Mouse (Mus musculus) heart, embryonic 16.5 days (tissue): ENCODE measurements around the gene Rln3. TPM values are rescaled to one million over a fixed set of nuclear protein-coding genes. Genes with fewer than 3 reads are reported as not detected.
A peak's percentile ranks its signal among the peaks of the same experiment; 100 is the strongest.
"Not testable (repeated sequence)": the region's sequence is repeated elsewhere in the genome, so short reads cannot be mapped to it uniquely, and the experiment has no call there.

Source experiments
- ATAC-seq: fragments of 200-750 bp; cut with Nextera tagmentation; replicated peaks from 2 replicates; pipeline ENCODE4 v1.8.0; 2017; ENCODE audit warnings: moderate number of reproducible peaks; ENCODE audit not compliant: insufficient read depth, low FRiP score; ENCODE audit errors: extremely low read depth
- H3K27ac ChIP-seq: fragments of 300-500 bp; sonication (generic); 2 replicates; pipeline ENCODE4 v1.5.1; 2014; ENCODE audit warnings: mild to moderate bottlenecking, low read length, control low read depth, moderate library complexity
- H3K27me3 ChIP-seq: fragments of 300-500 bp; sonication (generic); 2 replicates; pipeline ENCODE4 v1.6.1; 2014; ENCODE audit warnings: low read length, mixed read lengths; ENCODE audit not compliant: control insufficient read depth, insufficient read depth
- H3K36me3 ChIP-seq: fragments of 300-500 bp; sonication (generic); 2 replicates; pipeline ENCODE4 v1.6.1; 2014; ENCODE audit not compliant: control insufficient read depth, insufficient read depth
- H3K4me1 ChIP-seq: fragments of 300-500 bp; sonication (generic); 2 replicates; pipeline ENCODE4 v1.6.1; 2014; ENCODE audit warnings: low read length, mixed read lengths; ENCODE audit not compliant: control insufficient read depth, insufficient read depth
- H3K4me2 ChIP-seq: fragments of 300-500 bp; sonication (generic); 2 replicates; pipeline ENCODE4 v1.6.1; 2014; ENCODE audit warnings: low read depth, mild to moderate bottlenecking, control low read depth, low read length
- H3K4me3 ChIP-seq: fragments of 300-500 bp; sonication (generic); 2 replicates; pipeline ENCODE4 v1.5.1; 2014; ENCODE audit warnings: mild to moderate bottlenecking, control low read depth, low read length
- H3K9ac ChIP-seq: fragments of 300-500 bp; sonication (generic); 2 replicates; pipeline ENCODE4 v1.6.1; 2014; ENCODE audit warnings: low read length, control low read depth
- H3K9me3 ChIP-seq: fragments of 300-500 bp; sonication (generic); replicated peaks from 2 replicates; pipeline ENCODE4 v1.6.1; 2016; ENCODE audit warnings: low read length; ENCODE audit not compliant: control insufficient read depth
- WGBS: fragments of 180-500 bp; shearing (Covaris S2); extraction: QIAGEN DNeasy Blood & Tissue Kit; methylation state at CpG from one replicate; pipeline ENCODE4 v1.1.7; 2014; 5-methylcytosine and 5-hydroxymethylcytosine counted together
- polyA plus RNA-seq: library from polyadenylated mRNA; unstranded; fragments of >200 nt; fragmentation: Nextera tagmentation; extraction: Ambion mirVana; gene quantifications from 2 replicates; pipeline ENCODE4 v1.2.1, GENCODE M21; 2015

The Rln3 gene
- polyA plus RNA-seq, 1 experiment from 2014 or later: 0.24 TPM

DNA sequence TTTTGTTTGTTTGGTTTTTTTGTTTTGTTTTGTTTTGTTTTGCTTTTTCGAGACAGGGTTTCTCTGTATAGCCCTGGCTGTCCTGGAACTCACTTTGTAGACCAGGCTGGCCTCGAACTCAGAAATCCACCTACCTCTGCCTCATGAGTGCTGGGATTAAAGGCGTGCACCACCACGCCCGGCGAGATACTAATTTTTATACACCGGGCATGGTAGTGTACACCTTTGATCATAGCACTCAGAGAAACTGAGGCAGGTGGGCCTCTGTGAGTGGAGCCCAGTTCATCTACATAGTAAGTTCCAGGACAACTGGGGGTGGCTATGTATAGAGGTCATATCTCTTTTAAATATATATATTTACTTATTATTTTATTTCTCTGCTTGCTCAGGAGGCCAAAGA, 39.3 kb downstream of the Rln3 start:
- H3K9me3 ChIP-seq, H3K36me3 ChIP-seq, H3K4me3 ChIP-seq, ATAC-seq, H3K27ac ChIP-seq, H3K4me2 ChIP-seq, H3K9ac ChIP-seq, H3K27me3 ChIP-seq: not testable (repeated sequence)
- peaks cover 21% of the 10 kb centered on the region for H3K4me1 ChIP-seq
- WGBS: 93% methylated on average over 7 of the region's 7 CpGs

DNA sequence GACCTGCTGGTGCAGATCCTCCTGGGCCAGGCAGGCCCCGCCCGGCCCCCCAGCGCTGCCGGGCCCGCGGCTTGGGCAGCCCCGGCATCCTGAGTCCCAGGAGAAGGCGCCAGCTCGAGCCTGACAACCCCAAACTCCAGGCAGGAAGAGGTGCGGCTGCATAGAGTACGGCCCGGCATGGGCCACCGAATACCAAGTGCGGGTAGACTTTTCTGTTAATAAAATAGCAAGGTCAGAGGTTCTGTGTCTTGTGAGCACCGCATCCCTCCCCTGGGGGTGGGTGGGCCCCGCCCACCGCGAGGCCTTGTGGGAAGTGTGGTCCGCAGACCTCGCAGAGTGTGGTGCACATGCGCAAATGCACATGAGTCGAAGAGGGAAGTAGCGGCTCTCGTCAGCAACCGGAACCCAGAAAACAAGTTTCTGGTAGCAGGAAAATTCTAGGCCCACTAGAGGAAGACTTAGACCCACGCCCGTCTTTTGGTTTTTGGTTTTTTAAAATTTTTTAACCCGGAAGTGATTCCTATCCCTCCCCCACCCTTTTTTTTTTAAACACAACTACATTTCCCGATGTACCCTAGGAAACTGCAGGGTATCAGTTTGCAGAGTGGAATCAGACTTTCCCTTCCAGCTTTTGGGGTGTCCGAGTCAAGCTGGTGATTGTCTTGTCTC, 40.1 kb downstream of the Rln3 start:
- under 1% methylated on average over 30 of the region's 30 CpGs for WGBS
- H3K9ac ChIP-seq: peak overlapping the region; percentile 74
- H3K27me3 ChIP-seq: no peaks in the 10 kb centered on the region; the same call in 1 of the 2 replicates
- peaks cover 17% of the 10 kb centered on the region for H3K4me1 ChIP-seq
- no peaks in the 10 kb centered on the region for H3K9me3 ChIP-seq
- H3K36me3 ChIP-seq: peaks cover 11% of the 10 kb centered on the region
- ATAC-seq: peak; percentile 85
- peak overlapping the region; percentile 74 for H3K4me2 ChIP-seq
- peak overlapping the region; percentile 56 for H3K4me3 ChIP-seq
- H3K27ac ChIP-seq: peak overlapping the region; percentile 79

DNA sequence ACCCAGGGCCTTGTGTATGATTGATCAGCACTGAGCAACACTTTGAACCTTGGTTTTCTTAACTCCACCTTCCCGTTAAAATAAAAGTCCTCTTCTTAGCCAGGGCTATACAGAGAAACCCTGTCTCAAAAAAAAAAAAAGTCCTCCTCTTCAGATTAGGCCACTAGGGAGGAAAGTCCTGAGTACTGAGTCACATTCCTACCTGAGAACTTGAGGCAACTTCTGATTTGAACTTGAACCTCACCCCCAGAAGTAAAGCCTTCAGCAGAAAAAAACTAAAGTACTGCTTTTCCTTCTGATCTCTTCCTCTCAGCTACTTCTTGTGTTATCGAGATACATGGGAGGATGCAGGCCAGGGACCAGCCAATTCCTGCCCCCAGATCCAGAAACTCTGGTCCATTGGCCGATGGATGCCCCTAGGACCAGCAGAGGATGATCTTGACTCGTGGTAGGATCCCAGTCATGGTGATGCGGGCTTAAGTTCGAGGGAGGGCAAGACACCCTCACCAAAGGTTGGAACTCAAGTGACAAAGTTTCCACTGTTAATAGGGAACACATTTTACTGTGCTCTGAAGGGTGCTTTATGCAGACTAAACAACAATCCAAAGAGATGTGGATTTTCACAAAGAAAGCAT, 41.1 kb downstream of the Rln3 start:
- Histone ChIP-seq H3K4me3 (peak overlapping the region; percentile 56), H3K36me3 (peaks cover 14% of the 10 kb centered on the region), H3K27me3 (no peaks in the 10 kb centered on the region; the same call in 1 of the 2 replicates), H3K4me2 (peak overlapping the region; percentile 74), H3K4me1 (peaks cover 26% of the 10 kb centered on the region), H3K9me3 (no peaks in the 10 kb centered on the region), H3K27ac (no peak overlapping the region), H3K9ac (peak overlapping the region; percentile 74)
- ATAC-seq: no peak
- WGBS: 77% methylated on average over 6 of the region's 6 CpGs

DNA sequence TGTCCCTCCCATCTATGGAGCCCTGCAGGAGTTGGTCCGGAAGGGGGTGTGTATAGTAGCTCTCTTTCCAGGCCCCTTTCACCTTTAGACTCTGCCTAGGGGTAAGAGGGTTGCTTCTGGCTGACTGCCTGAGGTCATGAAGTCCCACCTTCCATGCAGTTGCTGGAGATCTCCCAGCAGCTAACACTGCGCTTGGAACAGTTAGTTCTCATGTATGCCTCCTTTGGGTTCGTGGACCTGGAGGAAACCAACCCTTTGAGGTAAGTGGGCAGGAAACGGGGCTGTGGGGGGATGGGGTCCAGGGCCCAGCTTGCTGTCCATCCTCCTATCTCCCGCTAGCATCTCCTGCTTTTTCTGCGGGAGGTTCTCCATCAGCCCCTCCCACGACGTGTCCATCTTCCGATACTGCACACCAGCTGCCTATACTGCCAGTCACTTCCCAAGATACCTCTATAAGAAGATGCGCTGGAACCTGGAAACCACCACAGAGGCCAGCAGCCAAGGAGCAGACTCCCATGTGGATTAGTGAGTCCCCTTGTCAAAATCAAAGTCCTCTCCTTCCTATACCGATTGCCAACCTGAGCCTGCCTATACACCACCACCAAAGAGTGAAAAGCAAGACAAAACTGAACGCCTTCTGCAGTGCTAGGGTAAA, 41.7 kb downstream of the Rln3 start:
- H3K4me2 ChIP-seq: no peak overlapping the region
- 75% methylated on average over 12 of the region's 12 CpGs for WGBS

DNA sequence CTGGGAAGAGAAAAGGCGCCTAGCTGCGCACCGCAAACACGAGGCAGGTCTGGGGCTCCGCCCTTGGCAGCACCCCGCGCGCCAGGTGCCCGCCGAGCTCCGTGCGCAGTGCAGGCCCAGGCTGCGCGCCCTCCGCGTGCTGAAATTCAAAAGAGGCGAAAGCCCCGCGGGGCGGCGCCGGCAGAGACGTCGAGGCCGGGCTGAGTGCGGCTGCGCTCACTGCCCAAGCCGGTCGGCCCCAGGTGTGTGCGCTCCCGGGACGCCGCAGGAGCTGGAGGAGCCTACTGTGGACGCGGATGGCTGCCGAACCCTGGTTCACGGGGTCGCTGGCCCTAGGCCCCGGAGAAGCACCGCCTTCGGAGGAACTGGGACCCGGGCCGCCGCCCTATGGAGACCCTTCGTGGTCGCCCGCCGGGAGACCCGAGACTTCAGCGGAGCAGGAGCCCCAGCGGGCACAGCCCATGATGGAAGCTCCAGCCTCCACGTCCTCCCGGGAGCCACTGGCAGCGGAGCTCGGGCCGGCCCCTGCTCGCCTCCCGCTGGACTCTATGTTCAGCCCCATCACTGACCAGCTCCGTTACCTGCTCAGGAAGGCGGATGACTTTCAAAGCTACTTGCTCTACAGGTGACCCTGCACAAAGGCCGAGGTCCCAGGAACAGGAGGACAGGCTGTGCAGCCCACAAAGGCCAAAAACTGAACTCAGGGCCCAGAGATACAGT, 43.4 kb downstream of the Rln3 start, which contains the start of gene 1700067K01Rik:
Gene 1700067K01Rik, plus strand, starts transcription at position 222 of the 720 bp plus-strand sequence.
- Histone ChIP-seq H3K27me3 (no peaks in the 10 kb centered on the region; the same call in 1 of the 2 replicates), H3K4me2 (no peak within 1 kb of the TSS), H3K9ac (peak within 1 kb of the TSS; percentile 7; the same call in 1 of the 2 replicates), H3K4me1 (peaks cover 31% of the 10 kb centered on the region), H3K36me3 (peaks cover 14% of the 10 kb centered on the region), H3K9me3 (no peaks in the 10 kb centered on the region), H3K4me3 (no peak within 1 kb of the TSS), H3K27ac (no peak within 1 kb of the TSS)
- WGBS: 54% methylated on average over 60 of the region's 61 CpGs
- ATAC-seq: no peak

More for the DNA sequence above, 41.7 kb downstream of the Rln3 start:
- peaks cover 14% of the 10 kb centered on the region for H3K36me3 ChIP-seq
- ATAC-seq: no peak
- no peak overlapping the region for H3K27ac ChIP-seq
- H3K4me3 ChIP-seq: no peak overlapping the region
- no peaks in the 10 kb centered on the region; the same call in 1 of the 2 replicates for H3K27me3 ChIP-seq
- H3K9ac ChIP-seq: no peak overlapping the region
- H3K4me1 ChIP-seq: peaks cover 29% of the 10 kb centered on the region
- H3K9me3 ChIP-seq: no peaks in the 10 kb centered on the region

DNA sequence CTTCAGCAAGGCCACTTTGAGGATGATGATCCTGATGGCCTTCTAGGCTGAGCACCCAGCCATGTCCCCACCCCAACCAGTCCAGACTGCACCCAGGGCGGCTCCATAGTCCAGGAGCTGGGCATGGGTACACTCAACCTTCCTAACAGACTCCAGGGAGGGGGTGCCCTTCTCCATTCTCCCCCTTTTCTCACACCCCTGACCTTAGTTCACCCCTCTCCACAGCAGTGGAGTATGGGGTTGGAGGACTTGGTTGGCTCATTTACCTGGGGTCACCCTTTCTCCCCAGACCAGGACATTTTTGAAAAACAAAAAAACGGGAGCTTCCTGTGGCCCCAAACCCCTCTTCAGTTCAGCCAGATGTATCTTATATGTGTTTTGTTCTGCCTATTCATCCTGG, 45.0 kb downstream of the Rln3 start:
- Histone ChIP-seq H3K27ac (no peak overlapping the region), H3K9ac (no peak overlapping the region), H3K4me1 (peaks cover 33% of the 10 kb centered on the region), H3K36me3 (peaks cover 18% of the 10 kb centered on the region), H3K27me3 (no peaks in the 10 kb centered on the region; the same call in 1 of the 2 replicates), H3K9me3 (no peaks in the 10 kb centered on the region), H3K4me3 (no peak overlapping the region), H3K4me2 (no peak overlapping the region)
- 89% methylated on average over 2 of the region's 2 CpGs for WGBS
- no peak for ATAC-seq

DNA sequence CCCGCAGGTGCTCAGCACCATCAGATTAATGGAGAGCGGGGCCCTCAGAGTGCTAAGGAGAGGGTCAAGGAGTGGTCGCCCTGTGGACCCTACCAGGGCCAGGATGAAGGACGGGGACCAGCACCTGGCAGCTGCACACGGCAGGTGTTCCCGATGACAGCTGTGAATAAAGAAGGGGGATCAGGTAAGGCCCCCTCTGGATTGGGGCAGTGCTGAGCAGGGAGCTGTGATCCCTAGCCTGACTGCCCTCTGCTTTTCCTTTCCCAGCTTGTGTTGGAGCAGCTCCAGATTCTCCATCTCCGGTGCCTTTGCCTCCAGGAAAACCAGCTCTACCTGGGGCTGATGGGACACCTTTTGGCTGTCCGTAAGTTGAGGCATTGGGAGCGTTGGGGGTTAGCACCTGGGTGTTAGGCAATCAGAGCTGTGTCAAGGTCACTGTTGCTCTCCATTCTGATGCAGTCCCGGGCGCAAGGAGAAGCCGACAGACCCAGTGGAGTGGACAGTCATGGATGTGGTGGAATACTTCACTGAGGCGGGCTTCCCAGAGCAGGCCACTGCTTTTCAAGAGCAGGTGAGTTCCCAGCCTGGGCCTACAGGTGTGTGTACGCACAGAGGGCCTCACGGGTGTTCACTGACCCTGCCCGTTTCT, 45.6 kb downstream of the Rln3 start:
- H3K36me3 ChIP-seq: peaks cover 24% of the 10 kb centered on the region

DNA sequence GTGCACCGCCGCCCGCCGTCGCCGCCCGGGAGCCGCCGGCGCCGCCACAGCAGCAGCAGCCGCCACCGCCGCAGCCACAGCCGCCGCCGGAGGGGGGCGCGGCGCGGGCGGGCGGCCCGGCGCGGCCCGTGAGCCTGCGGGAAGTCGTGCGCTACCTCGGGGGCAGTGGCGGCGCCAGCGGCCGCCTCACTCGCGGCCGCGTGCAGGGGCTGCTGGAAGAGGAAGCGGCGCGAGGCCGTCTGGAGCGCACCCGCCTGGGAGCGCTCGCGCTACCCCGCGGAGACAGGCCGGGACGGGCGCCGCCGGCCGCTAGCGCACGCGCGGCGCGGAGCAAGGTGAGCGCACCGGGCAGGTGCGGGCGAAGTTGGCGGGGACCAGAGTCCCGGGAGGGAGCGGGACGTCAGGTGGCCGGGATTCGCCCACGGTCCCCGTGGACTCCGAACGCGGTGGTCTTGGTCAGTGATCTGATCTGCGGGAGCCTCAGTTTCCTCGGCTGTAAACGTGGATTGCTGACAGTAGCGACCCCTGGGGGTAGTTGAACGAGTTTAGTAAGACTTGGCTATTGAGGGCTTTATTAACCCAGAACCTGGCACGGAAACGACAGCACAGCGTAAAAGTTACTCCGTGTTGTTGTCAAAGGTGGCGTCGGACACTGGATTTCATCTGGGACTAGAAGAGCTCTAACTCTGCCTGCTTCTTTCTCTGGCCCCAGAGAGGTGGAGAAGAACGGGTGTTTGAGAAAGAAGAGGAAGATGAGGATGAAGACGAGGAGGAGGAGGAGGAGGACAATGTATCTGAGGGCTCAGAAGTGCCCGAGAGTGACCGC, 46.4 kb downstream of the Rln3 start:
- peak overlapping the region; percentile 68 for H3K4me2 ChIP-seq
- H3K9ac ChIP-seq: peak overlapping the region; percentile 92
- peak overlapping the region; percentile 88 for H3K4me3 ChIP-seq
- H3K27ac ChIP-seq: peak overlapping the region; percentile 97
- no peaks in the 10 kb centered on the region; the same call in 1 of the 2 replicates for H3K27me3 ChIP-seq
- WGBS: under 1% methylated on average over 70 of the region's 92 CpGs
- H3K36me3 ChIP-seq: peaks cover 30% of the 10 kb centered on the region
- peak; percentile 5; the same call in 1 of the 2 replicates for ATAC-seq
- peaks cover 25% of the 10 kb centered on the region for H3K4me1 ChIP-seq
- H3K9me3 ChIP-seq: no peaks in the 10 kb centered on the region

More for the DNA sequence above, 45.6 kb downstream of the Rln3 start:
- peak overlapping the region; percentile 68 for H3K4me2 ChIP-seq
- H3K27ac ChIP-seq: no peak overlapping the region
- peaks cover 32% of the 10 kb centered on the region for H3K4me1 ChIP-seq
- H3K27me3 ChIP-seq: no peaks in the 10 kb centered on the region; the same call in 1 of the 2 replicates
- ATAC-seq: no peak
- WGBS: 61% methylated on average over 16 of the region's 16 CpGs
- peak overlapping the region; percentile 92 for H3K9ac ChIP-seq
- no peaks in the 10 kb centered on the region for H3K9me3 ChIP-seq
- H3K4me3 ChIP-seq: peak overlapping the region; percentile 88
